Mouse (Mus musculus) liver, embryonic 14.5 days (tissue): ENCODE measurements around the gene Avpi1.

ENCODE experiments used
- CTCF ChIP-seq: IDR thresholded peaks from 2 replicates; pipeline ENCODE4 v1.5.1; 2016; ENCODE audit warnings: antibody characterized with exemption, low read depth, control low read depth
- EP300 ChIP-seq: IDR thresholded peaks from 2 replicates; pipeline ENCODE4 v1.6.1; 2016; ENCODE audit warnings: antibody characterized with exemption, low read depth

DNA sequence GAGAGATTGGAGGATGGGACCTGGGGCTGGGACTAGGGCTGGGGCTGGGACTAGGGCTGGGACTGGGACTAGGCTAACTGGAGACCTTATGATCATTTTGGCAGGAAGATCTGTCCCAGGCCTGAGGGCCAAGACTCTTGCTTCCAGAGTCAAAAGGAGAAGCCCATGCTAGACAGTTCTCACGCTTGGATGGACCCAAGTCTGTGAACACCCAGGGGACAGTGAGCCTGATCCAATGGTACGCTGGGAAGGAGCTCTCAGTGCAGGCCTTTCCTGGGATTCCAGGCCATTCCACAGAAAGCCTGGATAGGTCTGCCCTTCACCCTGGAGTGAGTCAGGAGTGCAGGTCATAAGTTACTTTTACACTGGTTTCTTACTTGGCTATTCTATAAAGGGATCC, 53.8 kb downstream of the Avpi1 start:
- TF ChIP-seq CTCF (no peak), EP300 (no peak)
